Mouse (Mus musculus) MEL-GATA-1-ER (cell line): ENCODE measurements around the gene Gpr171.

Experiments
- DNase-seq: peaks from one replicate; pipeline ENCODE4 v3.0.0-alpha.2; 2012; ENCODE audit warnings: low read depth; ENCODE audit errors: extremely low read depth

Gene Gpr171

GRCm38 (mm10) chr3:59054834-59055535, 46.6 kb downstream of the Gpr171 start:
- DNase-seq: peak; percentile 83
